In the genomic region with DNA sequence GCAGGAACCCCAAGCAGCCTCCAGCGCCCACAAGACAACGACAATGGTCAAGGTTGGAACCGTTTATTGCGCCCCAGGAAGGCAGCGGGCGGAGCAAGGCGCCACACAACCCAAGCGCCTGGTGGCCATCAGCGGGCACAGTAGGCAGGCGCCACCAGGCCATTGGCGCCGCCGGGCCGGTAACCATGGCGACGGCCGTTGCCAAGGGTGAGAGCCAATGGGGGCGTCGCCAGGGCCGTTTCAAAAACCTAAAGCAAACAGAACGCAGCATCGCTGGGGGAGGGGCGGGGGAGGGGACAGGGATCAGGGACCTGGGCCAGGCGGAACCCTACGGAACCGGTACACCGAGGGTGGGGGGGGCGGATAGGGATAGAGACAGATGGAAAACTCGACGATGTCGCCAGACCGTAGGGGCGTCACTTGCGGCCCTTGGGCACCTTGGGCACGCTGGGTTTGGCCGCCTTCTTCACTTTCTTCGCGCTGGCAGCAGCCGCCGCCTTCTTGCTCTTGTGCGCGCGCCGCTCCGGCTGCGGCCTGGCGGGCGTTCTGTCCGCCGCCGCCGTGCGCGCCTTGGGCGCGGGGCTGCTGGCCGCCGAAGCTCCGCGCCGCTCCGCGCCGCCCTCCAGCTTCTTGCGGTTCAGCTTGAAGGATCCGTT, we compare ENCODE assay signal across 8 mouse cellular contexts. TPM values are rescaled to one million over a fixed set of nuclear protein-coding genes. Genes with fewer than 3 reads are reported as not detected.
DNase-seq lines count a peak whose midpoint lies in the region; ATAC-seq and TF ChIP-seq lines count a peak whose summit lies in the region.
"Had no signal": no experiment of that assay in that cellular context is flagged by ENCODE, and none has a peak within 500 bp of the region (broad histone marks: within the 10 kb centered on the region; RNA-seq: fewer than 3 reads in every experiment).

No protein-coding gene starts in this region.

- H3K9ac ChIP-seq in forebrain, postnatal 0 days: peak overlapping the region; percentile 90
- peak overlapping the region; percentile 98 for H3K9ac ChIP-seq in limb, embryonic 12.5 days (replicated peaks)
- H3K9ac ChIP-seq in midbrain, embryonic 13.5 days (replicated peaks): peak overlapping the region; percentile 98

- peak; percentile 89 for ATAC-seq in forebrain, postnatal 0 days
- peak; percentile 72; the same call in 1 of the 2 replicates for ATAC-seq in limb, embryonic 12.5 days (ENCODE audit: insufficient number of reproducible peaks, insufficient read depth, low FRiP score, low TSS enrichment, low read depth)
- ATAC-seq in midbrain, embryonic 13.5 days: peak; percentile 92

- TF ChIP-seq CTCF in forebrain, postnatal 0 days (IDR thresholded peaks at IDR 0.05; ENCODE audit: low read depth): peak; percentile 73

- H3K4me1 ChIP-seq in forebrain, postnatal 0 days (ENCODE audit: insufficient read depth): peaks cover 20% of the 10 kb centered on the region
- peaks cover 16% of the 10 kb centered on the region for H3K4me1 ChIP-seq in limb, embryonic 12.5 days (replicated peaks)
- peaks cover 22% of the 10 kb centered on the region for H3K4me1 ChIP-seq in midbrain, embryonic 13.5 days (replicated peaks)

- peak overlapping the region; percentile 92 for H3K27ac ChIP-seq in forebrain, postnatal 0 days (ENCODE audit: low read depth, low read length)
- peak overlapping the region; percentile 97 for H3K27ac ChIP-seq in limb, embryonic 12.5 days
- H3K27ac ChIP-seq in midbrain, embryonic 13.5 days: peak overlapping the region; percentile 95

- peak; percentile 93 for DNase-seq in ZHBTc4 (ENCODE audit: low read depth, low spot score)
- DNase-seq in cerebellum, adult 11-12 months: peak; percentile 84
- DNase-seq in forebrain, postnatal 0 days: peak; percentile 94
- peak; percentile 39 for DNase-seq in induced T-regulatory cell, adult 2 months (ENCODE audit: low read depth)
- peak; percentile 57 for DNase-seq in splenic B cell, adult 2 months (ENCODE audit: low read depth, low spot score)

- no peaks in the 10 kb centered on the region for H3K9me3 ChIP-seq in forebrain, postnatal 0 days (ENCODE audit: low read length)
- H3K9me3 ChIP-seq in limb, embryonic 12.5 days: no peaks in the 10 kb centered on the region
- no peaks in the 10 kb centered on the region for H3K9me3 ChIP-seq in midbrain, embryonic 13.5 days

- WGBS in forebrain, postnatal 0 days: under 1% methylated on average over 66 of the region's 66 CpGs
- under 1% methylated on average over 64 of the region's 66 CpGs for WGBS in limb, embryonic 12.5 days
- 0% methylated on average over 47 of the region's 66 CpGs for WGBS in midbrain, embryonic 13.5 days

- peaks cover 7% of the 10 kb centered on the region; the same call in 1 of the 2 replicates for H3K36me3 ChIP-seq in forebrain, postnatal 0 days (ENCODE audit: insufficient read depth)
- peaks cover 27% of the 10 kb centered on the region for H3K36me3 ChIP-seq in limb, embryonic 12.5 days
- peaks cover 22% of the 10 kb centered on the region for H3K36me3 ChIP-seq in midbrain, embryonic 13.5 days
- H3K36me3 ChIP-seq in splenic B cell, adult 2 months (ENCODE audit: control insufficient read depth, insufficient read depth, low read length, poor library complexity, severe bottlenecking): no peaks in the 10 kb centered on the region

- H3K4me3 ChIP-seq in forebrain, postnatal 0 days (ENCODE audit: low read depth, low read length): peak overlapping the region; percentile 98
- peak overlapping the region; percentile 98 for H3K4me3 ChIP-seq in limb, embryonic 12.5 days (replicated peaks)
- peak overlapping the region; percentile 97 for H3K4me3 ChIP-seq in midbrain, embryonic 13.5 days (replicated peaks)

- H3K27me3 ChIP-seq in forebrain, postnatal 0 days (ENCODE audit: insufficient read depth, low read length): no peaks in the 10 kb centered on the region
- no peaks in the 10 kb centered on the region for H3K27me3 ChIP-seq in limb, embryonic 12.5 days
- H3K27me3 ChIP-seq in midbrain, embryonic 13.5 days: no peaks in the 10 kb centered on the region
- H3K27me3 ChIP-seq in splenic B cell, adult 2 months (ENCODE audit: control insufficient read depth, insufficient read depth, low read length, poor library complexity, severe bottlenecking): no peaks in the 10 kb centered on the region; the same call in 1 of the 2 replicates

- peak overlapping the region; percentile 66 for H3K4me2 ChIP-seq in forebrain, postnatal 0 days (ENCODE audit: low read depth)
- H3K4me2 ChIP-seq in limb, embryonic 12.5 days: peak overlapping the region; percentile 78
- peak overlapping the region; percentile 76 for H3K4me2 ChIP-seq in midbrain, embryonic 13.5 days (replicated peaks)

RNA-seq across cellular contexts. Expression of a gene that starts 0.9 kb away (rescaled TPM):
- total RNA-seq in forebrain, postnatal 0 days (2014; rRNA removed): 16.7 and 26.7 TPM in 2 replicates
- polyA plus RNA-seq in forebrain, postnatal 0 days (2015; fragmentation: Nextera tagmentation; extraction: Ambion mirVana): 66.3 and 68.6 TPM in 2 replicates
- polyA plus RNA-seq in limb, embryonic 12.5 days (2016; fragmentation: Nextera tagmentation; extraction: Ambion mirVana): 72.9 and 129 TPM in 2 replicates
- 21.0 and 25.5 TPM in 2 replicates for polyA plus RNA-seq in midbrain, embryonic 13.5 days (2015; fragmentation: Nextera tagmentation; extraction: Ambion mirVana)
- total RNA-seq: neutrophil, adult 5-6 weeks had no signal

Comparison
In these comparisons a context has a peak if more than half of its experiments do, and no peak if none do; other contexts are left out.
1. Peak in every context shown above with its lines: DNase-seq, ATAC-seq, H3K4me3 ChIP-seq and H3K27ac ChIP-seq.
2. DNase-seq: peak in every context shown above with its lines; median percentile 94 in forebrain, postnatal 0 days; 93 in ZHBTc4; 84 in cerebellum, adult 11-12 months; 57 in splenic B cell, adult 2 months; 39 in induced T-regulatory cell, adult 2 months.